Mouse (Mus musculus): ENCODE measurements at regions not wholly inside any gene's neighbourhood (a gene's known extent, or its start where the extent isn't known, plus 50 kb on each side); places are given as distances from the start of the nearest gene placed in this dataset. TPM values are rescaled to one million over a fixed set of nuclear protein-coding genes. Genes with fewer than 3 reads are reported as not detected.

- DNase-seq (ENCODE audit: low spot score) (no peak), ATAC-seq (ENCODE audit: insufficient read depth, low FRiP score, low TSS enrichment) (no peak)
- 95% methylated on average over 3 of the region's 3 CpGs for WGBS
- H3K4me2 ChIP-seq (ENCODE audit: low read depth), result no peak overlapping the region
- no peak overlapping the region for H3K9ac ChIP-seq (ENCODE audit: low read length)
- no peak overlapping the region for H3K27ac ChIP-seq (ENCODE audit: low read depth, low read length)
- no peak overlapping the region for H3K4me3 ChIP-seq (ENCODE audit: low read depth, low read length)
- no peaks in the 10 kb centered on the region for H3K9me3 ChIP-seq (ENCODE audit: control insufficient read depth, low read length)
- no peaks in the 10 kb centered on the region for H3K36me3 ChIP-seq (ENCODE audit: control insufficient read depth, insufficient read depth, low read length)
- no peaks in the 10 kb centered on the region for H3K4me1 ChIP-seq (ENCODE audit: control insufficient read depth, insufficient read depth, low read length)
- H3K27me3 ChIP-seq (ENCODE audit: control insufficient read depth, insufficient read depth, low read length), result no peaks in the 10 kb centered on the region
Measured at GRCm38 (mm10) chr10:24981763-24982162, 54.5 kb upstream of the Arg1 start.

Small RNA genes lying in the stretch of these regions (microRNA-seq; reads per million reads assigned to microRNA genes)
- gene Gm22566, result not detected

Data from neural tube, embryonic 11.5 days (tissue).